In genomic region chr3:104396736-104397081, GRCm38 (mm10) we compare ENCODE assay signal across 15 mouse cellular contexts.
DNase-seq lines count a peak whose midpoint lies in the region; ATAC-seq and TF ChIP-seq lines count a peak whose summit lies in the region.
"Had no signal": no experiment of that assay in that cellular context is flagged by ENCODE, and none has a peak within 500 bp of the region (broad histone marks: within the 10 kb centered on the region; RNA-seq: fewer than 3 reads in every experiment).

No protein-coding gene starts in this region.

- ATAC-seq in forebrain, postnatal 0 days: peak; percentile 25; the same call in 1 of the 2 replicates
- no peak for ATAC-seq in hindbrain, postnatal 0 days
- ATAC-seq: Patski had no signal

- H3K9ac ChIP-seq in forebrain, postnatal 0 days: no peak overlapping the region
- no peak overlapping the region for H3K9ac ChIP-seq in hindbrain, postnatal 0 days (replicated peaks; ENCODE audit: low read length)
- H3K9ac ChIP-seq: embryonic facial prominence, embryonic 13.5 days; liver, embryonic 14.5 days; lung, embryonic 15.5 days had no signal

- WGBS in forebrain, postnatal 0 days: 14% methylated on average over 3 of the region's 3 CpGs
- 8% methylated on average over 3 of the region's 3 CpGs for WGBS in hindbrain, postnatal 0 days

- H3K4me1 ChIP-seq in forebrain, postnatal 0 days (ENCODE audit: insufficient read depth): peaks cover 9% of the 10 kb centered on the region
- peaks cover 10% of the 10 kb centered on the region; the same call in 1 of the 2 replicates for H3K4me1 ChIP-seq in hindbrain, postnatal 0 days (ENCODE audit: insufficient read depth, low read length)
- H3K4me1 ChIP-seq: lung, embryonic 15.5 days had no signal

- TF ChIP-seq CTCF in layer of hippocampus, adult 2 months (conservative IDR thresholded peaks at IDR 0.05): no peak
- TF ChIP-seq CTCF in forebrain, postnatal 0 days (IDR thresholded peaks at IDR 0.05; ENCODE audit: low read depth): no peak
- TF ChIP-seq CTCF in hindbrain, postnatal 0 days (IDR thresholded peaks at IDR 0.05; ENCODE audit: low read depth): no peak

- H3K9me3 ChIP-seq in forebrain, postnatal 0 days (ENCODE audit: low read length): no peaks in the 10 kb centered on the region
- H3K9me3 ChIP-seq in hindbrain, postnatal 0 days (ENCODE audit: low read length): no peaks in the 10 kb centered on the region
- H3K9me3 ChIP-seq: embryonic facial prominence, embryonic 13.5 days; lung, embryonic 15.5 days had no signal

- peak overlapping the region; percentile 8; the same call in 1 of the 2 replicates for H3K4me3 ChIP-seq in layer of hippocampus, adult 2 months
- H3K4me3 ChIP-seq in forebrain, postnatal 0 days (ENCODE audit: low read depth, low read length): no peak overlapping the region
- H3K4me3 ChIP-seq in hindbrain, postnatal 0 days (ENCODE audit: low read length): no peak overlapping the region
- H3K4me3 ChIP-seq: embryonic facial prominence, embryonic 13.5 days; lung, embryonic 15.5 days had no signal

- no peaks in the 10 kb centered on the region for H3K27me3 ChIP-seq in forebrain, postnatal 0 days (ENCODE audit: insufficient read depth, low read length)
- H3K27me3 ChIP-seq in hindbrain, postnatal 0 days (ENCODE audit: insufficient read depth, low read length): no peaks in the 10 kb centered on the region
- H3K27me3 ChIP-seq: embryonic facial prominence, embryonic 13.5 days; lung, embryonic 15.5 days; Patski had no signal

- 0 out of 2 replicates have a peak overlapping the region, but pooled peaks have one; percentile 8 for H3K27ac ChIP-seq in layer of hippocampus, adult 2 months
- no peak overlapping the region for H3K27ac ChIP-seq in forebrain, postnatal 0 days (ENCODE audit: low read depth, low read length)
- H3K27ac ChIP-seq in hindbrain, postnatal 0 days: no peak overlapping the region
- H3K27ac ChIP-seq: embryonic facial prominence, embryonic 13.5 days; liver, embryonic 14.5 days; lung, embryonic 15.5 days had no signal

- H3K4me2 ChIP-seq in forebrain, postnatal 0 days (ENCODE audit: low read depth): peak overlapping the region; percentile 23; the same call in 1 of the 2 replicates
- H3K4me2 ChIP-seq in hindbrain, postnatal 0 days (ENCODE audit: low read depth, low read length): peak overlapping the region; percentile 21
- H3K4me2 ChIP-seq: embryonic facial prominence, embryonic 13.5 days; lung, embryonic 15.5 days had no signal

- H3K36me3 ChIP-seq in forebrain, postnatal 0 days (ENCODE audit: insufficient read depth): no peaks in the 10 kb centered on the region
- H3K36me3 ChIP-seq in hindbrain, postnatal 0 days (ENCODE audit: insufficient read depth, low read length): no peaks in the 10 kb centered on the region
- H3K36me3 ChIP-seq: embryonic facial prominence, embryonic 13.5 days; lung, embryonic 15.5 days had no signal

- no peak for DNase-seq in layer of hippocampus, adult 2 months (ENCODE audit: low spot score in 2 of 2)
- no peak for DNase-seq in layer of hippocampus, adult 9-10 months (ENCODE audit: low spot score)
- no peak for DNase-seq in forebrain, postnatal 0 days
- no peak for DNase-seq in hindbrain, postnatal 0 days (ENCODE audit: low spot score)
- DNase-seq in retina, postnatal 1 day: peak; percentile 45
- DNase-seq in thymus, postnatal 25 days: no peak
- DNase-seq in adrenal gland, postnatal 14 days: no peak
- DNase-seq: adrenal gland, postnatal 25 days; kidney, adult 18-20 months; kidney, postnatal 10 days; thymus, adult 2 months had no signal
